Mouse (Mus musculus) layer of hippocampus, adult 9-11 months (tissue): ENCODE results near the gene Mustn1.

Source experiments
- DNase-seq: peaks from one replicate; pipeline ENCODE4 v3.0.0; 2022

Mustn1 gene

DNA sequence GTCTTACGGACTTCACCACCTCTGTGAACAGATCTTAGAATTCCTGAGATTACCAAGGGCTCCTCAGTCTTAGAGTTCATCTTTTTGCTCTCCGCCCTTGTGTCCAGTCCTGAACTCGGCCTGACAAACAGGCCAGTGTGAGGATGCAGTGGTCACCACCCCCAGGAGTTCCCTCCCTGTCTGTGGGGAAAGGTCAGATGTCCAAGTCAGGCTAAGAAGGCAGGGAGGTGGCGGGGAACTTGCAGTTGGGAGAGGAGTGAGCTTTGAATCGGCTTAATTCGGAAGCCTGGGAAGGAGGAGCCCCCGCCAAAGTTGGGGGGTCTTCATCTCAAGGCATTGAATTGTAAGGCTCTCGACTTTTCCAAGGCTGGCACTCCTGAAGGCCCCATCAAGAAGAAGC is 1.3 kb downstream of the Mustn1 start:
- DNase-seq = no peak

- no peak for DNase-seq
These were observed 2.1 kb downstream of the Mustn1 start for GRCm38 (mm10) chr14:30880811-30881717.

GRCm38 (mm10) chr14:30881718-30882108 is 2.7 kb downstream of the Mustn1 start:
- no peak for DNase-seq

DNA sequence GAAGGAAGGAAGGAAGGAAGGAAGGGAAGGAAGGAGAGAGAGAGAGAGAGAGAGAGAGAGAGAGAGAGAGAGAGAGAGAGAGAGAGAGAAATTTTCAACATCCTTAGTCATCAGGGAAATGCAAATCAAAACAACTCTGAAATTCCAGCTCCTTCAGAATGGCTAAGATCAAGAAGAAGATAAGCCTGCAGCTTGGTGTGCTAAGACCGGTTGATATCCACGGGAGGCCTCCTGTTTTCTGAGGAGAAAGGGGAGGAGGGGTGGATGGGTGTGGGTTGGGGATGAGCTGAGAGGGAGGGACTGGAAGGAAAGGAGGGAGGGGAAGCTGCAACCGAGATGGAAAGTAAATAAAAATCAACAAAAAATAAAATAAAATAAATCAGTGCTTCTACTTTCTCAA is 6.3 kb downstream of the Mustn1 start:
- no peak for DNase-seq

GRCm38 (mm10) chr14:30886204-30886603 is 7.2 kb downstream of the Mustn1 start, which contains the start of gene Itih4:
TSS of gene Itih4 (plus strand) at chr14:30886476.
- no peak for DNase-seq

GRCm38 (mm10) chr14:30888271-30888732 is 9.3 kb downstream of the Mustn1 start:
- no peak for DNase-seq

GRCm38 (mm10) chr14:30899972-30900371 is 21.0 kb downstream of the Mustn1 start:
- no peak for DNase-seq

GRCm38 (mm10) chr14:30902628-30903027 is 23.6 kb downstream of the Mustn1 start:
- no peak for DNase-seq

GRCm38 (mm10) chr14:30903036-30903435 is 24.0 kb downstream of the Mustn1 start:
- no peak for DNase-seq

DNA sequence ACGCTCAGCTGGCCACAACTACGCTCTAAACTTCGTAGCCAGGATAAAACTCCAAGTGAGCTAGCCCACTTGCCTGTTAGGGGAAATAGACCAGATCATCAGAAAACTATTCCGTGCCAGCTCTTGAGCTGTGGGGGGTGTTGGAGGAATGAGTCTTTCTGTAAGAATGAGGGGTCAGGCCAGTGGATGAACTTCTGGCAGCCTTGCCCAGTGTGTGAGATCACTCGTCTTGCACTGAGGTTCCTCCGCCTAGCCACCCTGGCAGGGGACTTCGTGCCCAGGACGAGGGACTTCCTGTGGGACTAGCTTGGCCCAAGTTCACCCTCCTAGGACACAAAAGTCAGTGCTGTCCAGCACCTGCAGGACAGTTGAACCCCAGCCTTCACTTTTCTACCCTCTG is 25.3 kb downstream of the Mustn1 start:
- DNase-seq = no peak

DNA sequence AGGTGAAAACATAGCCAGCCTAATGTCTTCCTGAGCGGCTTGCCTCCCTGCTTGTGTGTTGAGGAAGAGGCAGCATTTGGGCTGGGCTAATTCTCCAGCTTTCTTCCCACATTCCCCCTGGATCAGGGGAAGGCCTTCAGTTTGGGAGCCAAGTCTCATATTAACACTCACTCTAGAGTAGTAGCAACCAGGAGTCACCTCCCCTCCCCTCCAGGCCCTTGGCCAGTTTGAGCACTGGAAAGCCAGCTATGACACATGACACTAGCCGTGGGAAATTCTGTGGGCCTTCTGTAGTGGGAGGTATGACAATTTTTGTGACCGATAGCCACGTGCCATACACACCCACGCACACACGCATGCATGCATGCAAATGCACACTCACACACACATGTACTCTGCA is 27.0 kb downstream of the Mustn1 start:
- no peak for DNase-seq

- peak; percentile 47 for DNase-seq
These were observed 28.8 kb downstream of the Mustn1 start for GRCm38 (mm10) chr14:30907814-30908265.

DNA sequence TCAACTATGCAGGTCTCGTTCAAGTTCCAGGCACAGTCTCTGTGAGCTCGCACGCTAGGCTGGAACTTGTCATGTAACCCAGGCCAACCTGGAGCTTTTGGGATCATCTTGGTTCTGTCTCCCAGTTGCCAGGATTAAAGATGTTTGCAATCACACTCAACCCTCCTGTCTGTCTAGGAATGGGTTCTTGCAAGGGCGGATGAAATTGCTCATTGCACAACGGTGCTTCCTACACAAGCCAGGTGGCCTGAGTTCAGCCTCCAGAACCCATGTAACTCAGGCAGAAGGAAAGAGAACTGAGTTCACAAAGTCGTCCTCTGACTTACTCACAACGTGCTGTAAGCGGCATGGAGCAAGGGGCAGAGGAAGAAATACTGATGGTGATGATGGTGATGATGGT is 32.1 kb downstream of the Mustn1 start:
- no peak for DNase-seq

DNA sequence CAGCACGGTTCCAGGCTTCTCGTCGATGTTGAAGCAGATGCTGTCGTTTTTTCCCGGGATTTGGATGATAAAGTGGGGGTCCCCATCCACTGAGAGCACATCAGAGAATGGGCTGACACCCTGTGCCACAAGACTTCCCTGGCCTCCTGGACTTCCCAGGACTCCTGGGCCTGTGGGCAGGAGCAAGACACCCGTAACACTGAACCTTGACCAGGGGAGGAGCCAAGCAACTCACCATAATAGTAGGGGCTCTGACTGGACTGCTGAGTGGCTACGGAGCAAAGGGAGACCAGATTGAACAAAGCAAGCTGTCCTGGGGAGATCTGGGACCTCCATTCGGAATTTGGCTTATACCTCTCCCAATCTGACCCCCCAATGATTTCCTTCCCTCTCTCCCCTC is 33.6 kb downstream of the Mustn1 start:
- DNase-seq = no peak

DNA sequence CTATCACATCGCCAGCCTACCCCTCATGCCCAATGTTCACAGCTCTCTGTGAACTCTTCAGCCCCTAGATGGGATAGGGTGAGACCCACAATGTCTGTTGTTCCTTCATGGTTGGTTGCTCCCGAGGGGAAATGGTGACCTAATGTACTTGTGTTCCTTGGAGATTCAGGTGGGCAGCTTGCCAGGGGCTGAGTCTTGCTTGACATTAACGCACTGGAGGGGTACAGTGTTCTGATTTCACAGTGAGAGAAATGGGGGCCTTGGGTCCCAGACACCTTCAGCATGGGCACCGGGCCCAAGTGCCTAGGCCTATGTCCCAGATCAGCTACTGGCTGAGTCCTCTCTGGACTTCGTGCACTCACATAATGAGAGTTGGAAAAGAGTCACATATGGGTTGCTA is 34.4 kb downstream of the Mustn1 start:
- DNase-seq = no peak

- no peak for DNase-seq
These were observed 37.5 kb downstream of the Mustn1 start for GRCm38 (mm10) chr14:30916516-30916915.

DNA sequence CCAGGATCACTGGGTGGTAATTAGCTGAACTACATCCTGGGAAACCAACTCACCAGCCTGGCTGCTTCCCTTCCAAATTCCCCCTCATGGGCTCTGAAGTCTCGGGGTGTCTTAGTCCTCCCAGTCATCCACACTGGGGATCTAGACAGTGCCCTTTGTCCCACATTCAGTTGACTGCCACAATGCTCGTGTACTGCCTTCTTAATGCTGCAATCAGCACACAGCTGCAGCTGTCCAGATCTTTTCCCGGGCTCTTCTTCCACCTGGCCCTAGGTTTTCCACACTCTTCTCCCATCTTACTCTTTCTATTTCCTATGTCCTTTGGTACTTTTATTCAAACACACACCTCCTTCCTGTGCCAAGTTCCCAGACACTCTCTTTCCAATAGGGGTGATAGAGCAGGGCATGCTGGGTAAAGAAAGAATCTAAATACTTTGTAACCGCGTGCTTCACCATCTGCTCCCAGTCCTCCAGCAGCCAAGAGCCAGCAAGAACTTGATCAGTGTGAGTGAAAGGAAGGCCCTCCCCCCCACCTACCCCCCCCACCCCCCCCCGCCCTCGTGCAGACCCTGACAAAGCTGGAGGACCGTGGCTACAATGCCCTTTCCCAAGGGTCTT is 43.2 kb downstream of the Mustn1 start:
- DNase-seq = peak; percentile 30

GRCm38 (mm10) chr14:30923375-30924105 is 44.5 kb downstream of the Mustn1 start, which contains the start of gene Itih3:
TSS of gene Itih3 (minus strand) at chr14:30923760.
- peak; percentile 59 for DNase-seq

DNA sequence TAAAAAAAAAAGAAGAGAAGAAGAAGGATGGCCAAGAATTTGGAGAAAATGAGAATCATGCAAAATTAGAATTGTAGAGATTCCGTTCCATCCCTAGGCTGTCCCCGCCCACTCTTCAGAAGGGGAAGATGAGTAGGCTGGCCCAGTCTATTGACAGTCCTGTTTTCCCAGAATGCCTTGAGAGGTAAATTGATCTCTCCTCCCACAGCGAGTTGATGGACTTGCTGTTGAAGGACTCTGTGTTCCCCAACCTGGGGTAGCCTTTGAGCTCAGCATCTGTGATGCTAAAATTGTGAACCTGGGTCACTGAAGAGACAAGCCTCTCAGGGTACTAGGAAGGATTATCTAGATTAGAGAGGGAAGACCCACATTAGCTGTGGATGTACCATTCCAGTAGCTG is 46.5 kb downstream of the Mustn1 start:
- DNase-seq = no peak

- no peak for DNase-seq
These were observed 51.4 kb downstream of the Mustn1 start for GRCm38 (mm10) chr14:30930386-30930785.
